Mouse (Mus musculus): ENCODE data around the gene Olfr411. TPM values are rescaled to one million over a fixed set of nuclear protein-coding genes. Genes with fewer than 3 reads are reported as not detected.

Gene Olfr411
- polyA plus RNA-seq (2012; rRNA removed), result not detected in 2 replicates

DNA sequence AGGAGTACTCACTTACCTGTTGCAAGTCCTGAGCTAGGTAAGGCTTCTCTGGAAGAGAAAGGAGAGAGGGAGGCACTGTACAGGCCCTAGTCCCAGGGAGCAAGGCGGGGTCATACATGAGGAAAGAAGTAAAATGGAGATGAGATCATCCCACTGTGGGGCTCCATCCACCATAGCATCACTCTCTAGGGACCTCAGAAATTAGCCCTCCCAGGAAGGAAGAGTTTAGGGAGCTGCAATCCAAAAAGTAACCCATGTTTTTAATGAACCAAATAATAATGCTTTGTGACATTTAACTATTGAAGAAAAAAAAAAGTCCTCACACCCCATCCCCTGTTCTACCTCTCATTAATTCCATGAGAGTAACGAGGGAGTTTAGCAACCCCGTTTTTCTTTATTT, at the start of gene Olfr411:
Gene Olfr411, minus strand, starts transcription at position 101 of the 400 bp plus-strand sequence.
- WGBS, result 77% methylated on average over 3 of the region's 3 CpGs
- no peaks in the 10 kb centered on the region; the same call in 1 of the 2 replicates for H3K27me3 ChIP-seq (ENCODE audit: control insufficient read depth, insufficient read depth, low read length)
- H3K4me1 ChIP-seq (ENCODE audit: control insufficient read depth, insufficient read depth, insufficient read length), result no peaks in the 10 kb centered on the region
- H3K36me3 ChIP-seq (ENCODE audit: control insufficient read depth, insufficient read depth, low read length), result no peaks in the 10 kb centered on the region
- TF ChIP-seq CTCF (IDR thresholded peaks at IDR 0.05; ENCODE audit: extremely low read depth, insufficient read depth, insufficient read length, insufficient replicate concordance) (no peak), POLR2A (IDR thresholded peaks at IDR 0.05; ENCODE audit: low read depth, low read length) (no peak)
- DNase-seq (ENCODE audit: low read depth in 1 of 2, low spot score in 2 of 2), result no peak
- H3K27ac ChIP-seq (ENCODE audit: insufficient read depth, low read length), result no peak within 1 kb of the TSS
- no peak within 1 kb of the TSS for H3K4me3 ChIP-seq (ENCODE audit: extremely low read depth, insufficient read depth, insufficient read length)

DNA sequence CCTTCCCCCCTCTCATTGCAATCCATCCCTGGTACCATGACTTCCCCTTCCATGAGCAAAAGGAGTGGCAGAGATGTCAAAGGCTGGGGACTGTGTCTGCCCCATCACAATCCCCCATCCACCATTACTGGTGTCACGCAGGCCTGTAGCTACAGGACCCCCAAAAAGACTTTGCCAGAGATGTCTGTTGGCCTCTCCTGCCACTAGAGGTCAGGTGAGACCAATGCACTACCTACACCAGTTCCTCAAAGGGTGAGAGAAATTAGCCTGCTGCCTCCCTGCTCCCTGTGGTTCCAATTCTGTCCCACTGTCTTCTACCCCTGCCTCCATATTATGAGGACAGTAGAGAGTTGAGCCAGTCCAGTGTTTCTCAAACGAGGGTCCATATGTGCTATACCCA, 49.7 kb upstream of the Olfr411 start:
- DNase-seq (ENCODE audit: low read depth in 1 of 2, low spot score in 2 of 2), result no peak
- H3K27me3 ChIP-seq (ENCODE audit: control insufficient read depth, insufficient read depth, low read length), result no peaks in the 10 kb centered on the region
- H3K27ac ChIP-seq (ENCODE audit: insufficient read depth, low read length), result no peak overlapping the region
- WGBS, result 36% methylated on average over 2 of the region's 2 CpGs
- H3K4me3 ChIP-seq (ENCODE audit: extremely low read depth, insufficient read depth, insufficient read length), result no peak overlapping the region
- H3K4me1 ChIP-seq (ENCODE audit: control insufficient read depth, insufficient read depth, insufficient read length), result no peaks in the 10 kb centered on the region
- no peaks in the 10 kb centered on the region for H3K36me3 ChIP-seq (ENCODE audit: control insufficient read depth, insufficient read depth, low read length)
- TF ChIP-seq POLR2A (IDR thresholded peaks at IDR 0.05; ENCODE audit: low read depth, low read length), result no peak
- TF ChIP-seq CTCF (IDR thresholded peaks at IDR 0.05; ENCODE audit: extremely low read depth, insufficient read depth, insufficient read length, insufficient replicate concordance), result peak; percentile 27; the same call in 1 of the 2 replicates

- 88% methylated on average over 18 of the region's 18 CpGs for WGBS
- no peaks in the 10 kb centered on the region for H3K4me1 ChIP-seq (ENCODE audit: control insufficient read depth, insufficient read depth, insufficient read length)
- H3K27me3 ChIP-seq (ENCODE audit: control insufficient read depth, insufficient read depth, low read length), result no peaks in the 10 kb centered on the region
- no peak for DNase-seq (ENCODE audit: low read depth in 1 of 2, low spot score in 2 of 2)
- TF ChIP-seq POLR2A (IDR thresholded peaks at IDR 0.05; ENCODE audit: low read depth, low read length) (no peak), CTCF (IDR thresholded peaks at IDR 0.05; ENCODE audit: extremely low read depth, insufficient read depth, insufficient read length, insufficient replicate concordance) (no peak)
- H3K4me3 ChIP-seq (ENCODE audit: extremely low read depth, insufficient read depth, insufficient read length), result no peak overlapping the region
- H3K27ac ChIP-seq (ENCODE audit: insufficient read depth, low read length), result no peak overlapping the region
- H3K36me3 ChIP-seq (ENCODE audit: control insufficient read depth, insufficient read depth, low read length), result no peaks in the 10 kb centered on the region
Observed at GRCm38 (mm10) chr11:74395583-74395982, 43.1 kb upstream of the Olfr411 start.

- DNase-seq (ENCODE audit: low read depth in 1 of 2, low spot score in 2 of 2), result no peak
- no peaks in the 10 kb centered on the region for H3K4me1 ChIP-seq (ENCODE audit: control insufficient read depth, insufficient read depth, insufficient read length)
- no peak overlapping the region for H3K27ac ChIP-seq (ENCODE audit: insufficient read depth, low read length)
- no peaks in the 10 kb centered on the region for H3K36me3 ChIP-seq (ENCODE audit: control insufficient read depth, insufficient read depth, low read length)
- 93% methylated on average over 5 of the region's 5 CpGs for WGBS
- H3K4me3 ChIP-seq (ENCODE audit: extremely low read depth, insufficient read depth, insufficient read length), result no peak overlapping the region
- H3K27me3 ChIP-seq (ENCODE audit: control insufficient read depth, insufficient read depth, low read length), result no peaks in the 10 kb centered on the region
- TF ChIP-seq CTCF (IDR thresholded peaks at IDR 0.05; ENCODE audit: extremely low read depth, insufficient read depth, insufficient read length, insufficient replicate concordance) (no peak), POLR2A (IDR thresholded peaks at IDR 0.05; ENCODE audit: low read depth, low read length) (no peak)
Observed at GRCm38 (mm10) chr11:74393489-74393888, 41.0 kb upstream of the Olfr411 start.

GRCm38 (mm10) chr11:74392903-74393302, 40.5 kb upstream of the Olfr411 start:
- H3K27ac ChIP-seq (ENCODE audit: insufficient read depth, low read length), result no peak overlapping the region
- TF ChIP-seq POLR2A (IDR thresholded peaks at IDR 0.05; ENCODE audit: low read depth, low read length) (no peak), CTCF (IDR thresholded peaks at IDR 0.05; ENCODE audit: extremely low read depth, insufficient read depth, insufficient read length, insufficient replicate concordance) (no peak)
- no peak for DNase-seq (ENCODE audit: low read depth in 1 of 2, low spot score in 2 of 2)
- no peak overlapping the region for H3K4me3 ChIP-seq (ENCODE audit: extremely low read depth, insufficient read depth, insufficient read length)
- H3K4me1 ChIP-seq (ENCODE audit: control insufficient read depth, insufficient read depth, insufficient read length), result no peaks in the 10 kb centered on the region
- no peaks in the 10 kb centered on the region for H3K27me3 ChIP-seq (ENCODE audit: control insufficient read depth, insufficient read depth, low read length)
- H3K36me3 ChIP-seq (ENCODE audit: control insufficient read depth, insufficient read depth, low read length), result no peaks in the 10 kb centered on the region
- WGBS, result 90% methylated on average over 6 of the region's 6 CpGs

- TF ChIP-seq CTCF (IDR thresholded peaks at IDR 0.05; ENCODE audit: extremely low read depth, insufficient read depth, insufficient read length, insufficient replicate concordance) (no peak), POLR2A (IDR thresholded peaks at IDR 0.05; ENCODE audit: low read depth, low read length) (no peak)
- DNase-seq (ENCODE audit: low read depth in 1 of 2, low spot score in 2 of 2), result no peak
- H3K4me1 ChIP-seq (ENCODE audit: control insufficient read depth, insufficient read depth, insufficient read length), result no peaks in the 10 kb centered on the region
- no peak overlapping the region for H3K4me3 ChIP-seq (ENCODE audit: extremely low read depth, insufficient read depth, insufficient read length)
- H3K36me3 ChIP-seq (ENCODE audit: control insufficient read depth, insufficient read depth, low read length), result no peaks in the 10 kb centered on the region
- H3K27ac ChIP-seq (ENCODE audit: insufficient read depth, low read length), result no peak overlapping the region
- H3K27me3 ChIP-seq (ENCODE audit: control insufficient read depth, insufficient read depth, low read length), result no peaks in the 10 kb centered on the region
- WGBS, result 71% methylated on average over 11 of the region's 11 CpGs
Observed at GRCm38 (mm10) chr11:74391899-74392298, 39.4 kb upstream of the Olfr411 start.

- no peaks in the 10 kb centered on the region for H3K27me3 ChIP-seq (ENCODE audit: control insufficient read depth, insufficient read depth, low read length)
- WGBS, result 88% methylated on average over 5 of the region's 5 CpGs
Observed at GRCm38 (mm10) chr11:74387203-74387602, 34.8 kb upstream of the Olfr411 start.

More at GRCm38 (mm10) chr11:74387203-74387602, 34.8 kb upstream of the Olfr411 start:
- H3K4me3 ChIP-seq (ENCODE audit: extremely low read depth, insufficient read depth, insufficient read length), result no peak overlapping the region
- H3K36me3 ChIP-seq (ENCODE audit: control insufficient read depth, insufficient read depth, low read length), result no peaks in the 10 kb centered on the region
- no peak for TF ChIP-seq POLR2A (IDR thresholded peaks at IDR 0.05; ENCODE audit: low read depth, low read length)
- no peak for TF ChIP-seq CTCF (IDR thresholded peaks at IDR 0.05; ENCODE audit: extremely low read depth, insufficient read depth, insufficient read length, insufficient replicate concordance)
- no peaks in the 10 kb centered on the region for H3K4me1 ChIP-seq (ENCODE audit: control insufficient read depth, insufficient read depth, insufficient read length)
- H3K27ac ChIP-seq (ENCODE audit: insufficient read depth, low read length), result no peak overlapping the region
- DNase-seq (ENCODE audit: low read depth in 1 of 2, low spot score in 2 of 2), result no peak

Data from spleen, adult 2 months (tissue).